Mouse (Mus musculus): ENCODE data around the gene Hormad1. TPM values are rescaled to one million over a fixed set of nuclear protein-coding genes. Genes with fewer than 3 reads are reported as not detected.
"Not testable (repeated sequence)": the region's sequence is repeated elsewhere in the genome, so short reads cannot be mapped to it uniquely, and the experiment has no call there.

Hormad1 gene
- total RNA-seq, 2 experiments from 2014 or later, result not detected

GRCm38 (mm10) chr3:95553986-95554385 is 5.5 kb upstream of the Hormad1 start:
- intact Hi-C loops (cut with DNase I), result no loop called here
- no peak for DNase-seq (ENCODE audit: low spot score in 2 of 2)

GRCm38 (mm10) chr3:95560738-95561137 is 1.3 kb downstream of the Hormad1 start:
- DNase-seq (ENCODE audit: low spot score in 2 of 2), result no peak
- intact Hi-C loops (cut with DNase I), result loop anchor here (5.0 kb wide), 1 partner anchor 173 kb away; no protein-coding TSS in a partner anchor

- intact Hi-C loops (cut with DNase I), result loop anchor here (5.0 kb wide), 1 partner anchor 175 kb away; no protein-coding TSS in a partner anchor
These were observed 2.3 kb downstream of the Hormad1 start for GRCm38 (mm10) chr3:95561826-95562225.

GRCm38 (mm10) chr3:95569585-95569984 is 10.1 kb downstream of the Hormad1 start:
- DNase-seq (ENCODE audit: low spot score in 2 of 2), result no peak
- intact Hi-C loops (cut with DNase I), result no loop called here

More at GRCm38 (mm10) chr3:95561826-95562225, 2.3 kb downstream of the Hormad1 start:
- DNase-seq (ENCODE audit: low spot score in 2 of 2), result no peak

- intact Hi-C loops (cut with DNase I), result no loop called here
- DNase-seq (ENCODE audit: low spot score in 2 of 2), result no peak
These were observed 28.5 kb downstream of the Hormad1 start for GRCm38 (mm10) chr3:95587754-95588603.

GRCm38 (mm10) chr3:95588604-95589086 is 29.2 kb downstream of the Hormad1 start, which contains the start of gene Golph3l:
TSS of gene Golph3l (plus strand) at chr3:95588934.
- intact Hi-C loops (cut with DNase I), result no loop called here

GRCm38 (mm10) chr3:95598734-95599133 is 39.3 kb downstream of the Hormad1 start:
- no peak for DNase-seq (ENCODE audit: low spot score in 2 of 2)
- intact Hi-C loops (cut with DNase I), result no loop called here

More at GRCm38 (mm10) chr3:95588604-95589086, 29.2 kb downstream of the Hormad1 start, which contains the start of gene Golph3l:
- peak; percentile 94 to 99 for DNase-seq (ENCODE audit: low spot score in 2 of 2)

GRCm38 (mm10) chr3:95601287-95601686 is 41.8 kb downstream of the Hormad1 start:
- DNase-seq (ENCODE audit: low spot score in 2 of 2), result no peak
- intact Hi-C loops (cut with DNase I), result no loop called here

- intact Hi-C loops (cut with DNase I), result no loop called here
- no peak for DNase-seq (ENCODE audit: low spot score in 2 of 2)
These were observed 46.6 kb downstream of the Hormad1 start for GRCm38 (mm10) chr3:95606096-95606495.

- no peak for DNase-seq (ENCODE audit: low spot score in 2 of 2)
- intact Hi-C loops (cut with DNase I), result no loop called here
These were observed 49.7 kb downstream of the Hormad1 start for GRCm38 (mm10) chr3:95609195-95609594.

GRCm38 (mm10) chr3:95613996-95614395 is 54.5 kb downstream of the Hormad1 start:
- no peak for DNase-seq (ENCODE audit: low spot score in 2 of 2)
- intact Hi-C loops (cut with DNase I), result no loop called here

- intact Hi-C loops (cut with DNase I), result no loop called here
These were observed 59.0 kb downstream of the Hormad1 start for GRCm38 (mm10) chr3:95618511-95618910.

GRCm38 (mm10) chr3:95621241-95621640 is 61.8 kb downstream of the Hormad1 start:
- DNase-seq (ENCODE audit: low spot score in 2 of 2), result no peak
- intact Hi-C loops (cut with DNase I), result no loop called here

More at GRCm38 (mm10) chr3:95618511-95618910, 59.0 kb downstream of the Hormad1 start:
- no peak for DNase-seq (ENCODE audit: low spot score in 2 of 2)

- intact Hi-C loops (cut with DNase I); DNase-seq (ENCODE audit: low spot score in 2 of 2): not testable (repeated sequence)
These were observed 62.9 kb downstream of the Hormad1 start for GRCm38 (mm10) chr3:95622421-95622820.

GRCm38 (mm10) chr3:95623551-95623950 is 64.1 kb downstream of the Hormad1 start:
- no peak for DNase-seq (ENCODE audit: low spot score in 2 of 2)
- intact Hi-C loops (cut with DNase I), result no loop called here

- DNase-seq (ENCODE audit: low spot score in 2 of 2); intact Hi-C loops (cut with DNase I): not testable (repeated sequence)
These were observed 64.6 kb downstream of the Hormad1 start for GRCm38 (mm10) chr3:95623991-95624515.

GRCm38 (mm10) chr3:95624628-95625503 is 65.4 kb downstream of the Hormad1 start, which contains the start of gene Ensa:
TSS of gene Ensa (plus strand) at chr3:95624993.
- intact Hi-C loops (cut with DNase I), result loop anchor here (5.0 kb wide), 1 partner anchor 128 kb away; the partner anchor contains the start of gene Ctsk

GRCm38 (mm10) chr3:95627763-95628162 is 68.3 kb downstream of the Hormad1 start:
- intact Hi-C loops (cut with DNase I), result loop anchor here (2.0 to 5.0 kb wide), 2 partner anchors 31 to 130 kb away; partner anchors contain the start of genes Ctsk and Mcl1
- DNase-seq (ENCODE audit: low spot score in 2 of 2), result peak; percentile 79 to 97

More at GRCm38 (mm10) chr3:95624628-95625503, 65.4 kb downstream of the Hormad1 start, which contains the start of gene Ensa:
- peak; percentile 99 to 100 for DNase-seq (ENCODE audit: low spot score in 2 of 2)

- intact Hi-C loops (cut with DNase I), result loop anchor here (2.0 to 5.0 kb wide), 3 partner anchors 29 to 132 kb away; partner anchors contain the start of genes Ctsk and Mcl1
- DNase-seq (ENCODE audit: low spot score in 2 of 2), result peak; percentile 68 to 95
These were observed 70.3 kb downstream of the Hormad1 start for GRCm38 (mm10) chr3:95629755-95630154.

Data from left cerebral cortex, postnatal 25 days (tissue).